Mouse (Mus musculus) layer of hippocampus, adult 9-10 months (tissue): ENCODE results near the gene Galr2.
"Not testable (repeated sequence)": the region's sequence is repeated elsewhere in the genome, so short reads cannot be mapped to it uniquely, and the experiment has no call there.

Experiments used
- DNase-seq: peaks from one replicate; pipeline ENCODE4 v3.0.0; 2022; ENCODE audit warnings: low spot score

Galr2 gene

DNA sequence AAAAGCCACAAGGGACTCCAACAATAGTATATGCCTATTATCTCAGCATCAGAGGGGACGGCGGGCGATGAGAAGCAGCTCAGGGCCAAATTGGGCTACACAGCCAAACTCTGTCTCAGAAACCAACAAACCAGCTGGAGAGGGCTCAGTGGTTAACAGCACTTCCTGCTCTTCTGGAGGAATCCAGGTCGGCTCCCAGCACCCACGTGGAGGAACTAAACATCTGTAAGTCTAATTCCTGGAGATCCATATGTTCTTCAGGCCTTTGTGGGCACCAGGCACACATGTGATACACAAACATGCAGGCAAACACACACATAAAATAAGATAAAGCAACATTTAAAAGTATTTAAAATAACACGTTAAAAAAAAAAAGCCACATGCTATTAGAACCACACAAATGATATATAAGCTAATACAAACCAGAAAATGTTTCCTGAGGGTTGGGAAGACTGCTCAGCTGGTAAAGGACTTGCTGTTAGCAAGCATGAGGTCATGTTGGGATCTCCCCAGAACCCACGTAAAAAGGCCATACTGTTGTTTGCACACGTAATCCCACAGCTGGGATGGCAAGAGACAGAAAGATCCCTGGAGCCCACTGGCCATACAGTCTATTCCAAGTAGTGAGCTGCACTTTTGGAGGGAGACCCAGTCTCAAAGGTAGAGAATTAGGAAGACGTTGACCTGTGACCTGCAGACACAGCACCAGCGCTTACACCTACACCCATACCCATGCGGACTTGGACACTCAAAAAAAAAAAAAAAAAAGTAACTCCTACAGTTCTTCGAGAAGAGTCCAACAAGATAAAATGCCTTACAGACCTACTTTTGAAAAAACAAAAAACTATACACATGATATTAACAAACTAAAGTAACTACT, 7.9 kb upstream of the Galr2 start:
- no peak for DNase-seq

DNA sequence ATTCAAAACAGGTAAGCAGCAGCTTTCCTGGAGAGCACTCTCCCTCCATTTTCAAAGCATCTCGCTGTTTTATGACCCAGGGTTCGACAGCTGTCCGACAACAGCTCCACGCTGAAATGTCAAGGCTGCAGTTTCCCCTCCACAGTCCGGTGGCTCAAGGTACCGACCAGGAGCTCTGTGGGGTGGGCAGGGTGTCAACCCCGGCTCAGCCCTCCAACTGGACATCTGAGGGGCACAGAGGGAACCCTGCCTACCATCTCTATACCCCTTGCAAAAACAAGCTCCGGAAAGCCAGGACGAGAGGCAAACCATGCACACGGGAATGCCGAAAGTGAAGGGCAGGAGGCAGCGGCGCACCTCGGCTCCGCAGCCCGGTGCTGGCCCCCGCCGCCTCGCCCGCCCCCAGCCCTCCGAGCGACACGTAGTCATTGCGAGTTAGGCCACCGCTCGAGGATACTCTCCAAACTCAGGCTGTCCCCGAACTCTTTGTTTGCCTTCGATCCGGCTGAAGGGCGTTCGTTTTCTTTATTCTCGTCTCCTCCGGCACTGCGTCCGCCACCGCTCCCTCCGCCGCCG, 7.2 kb upstream of the Galr2 start:
- DNase-seq: no peak

DNA sequence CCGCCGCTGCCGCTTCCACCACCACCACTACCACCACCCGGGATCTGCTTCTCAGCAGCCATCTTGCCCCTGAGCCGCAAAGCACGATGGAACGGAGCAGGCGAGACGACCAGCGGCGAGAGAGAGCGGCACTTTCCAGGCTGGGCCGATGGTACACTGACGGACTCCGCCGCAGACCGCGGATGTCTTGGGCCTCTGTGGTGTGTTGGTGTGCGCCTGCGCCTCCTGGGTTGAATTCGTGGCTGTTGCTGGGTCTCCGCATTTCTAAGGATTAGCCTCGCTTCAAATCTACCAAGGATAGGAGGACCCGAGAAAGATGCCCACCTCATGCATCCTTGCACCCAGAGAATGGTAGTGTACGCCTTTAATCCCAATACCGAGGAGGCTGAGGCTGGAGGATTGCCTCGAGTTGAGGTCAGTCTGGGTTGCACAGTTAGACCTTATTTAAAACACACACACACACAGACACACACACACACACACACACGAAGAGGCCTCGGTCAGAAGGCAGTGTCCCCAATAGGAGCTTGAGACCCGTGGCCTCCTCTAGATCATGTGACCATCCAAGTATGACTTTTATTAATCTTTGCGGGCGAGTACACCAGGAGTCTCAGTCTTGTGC, 6.6 kb upstream of the Galr2 start, which contains the start of gene Srp68:
Srp68 (minus strand) TSS at position 173 of the 622 bp plus-strand sequence.
- peak; percentile 83 for DNase-seq

DNA sequence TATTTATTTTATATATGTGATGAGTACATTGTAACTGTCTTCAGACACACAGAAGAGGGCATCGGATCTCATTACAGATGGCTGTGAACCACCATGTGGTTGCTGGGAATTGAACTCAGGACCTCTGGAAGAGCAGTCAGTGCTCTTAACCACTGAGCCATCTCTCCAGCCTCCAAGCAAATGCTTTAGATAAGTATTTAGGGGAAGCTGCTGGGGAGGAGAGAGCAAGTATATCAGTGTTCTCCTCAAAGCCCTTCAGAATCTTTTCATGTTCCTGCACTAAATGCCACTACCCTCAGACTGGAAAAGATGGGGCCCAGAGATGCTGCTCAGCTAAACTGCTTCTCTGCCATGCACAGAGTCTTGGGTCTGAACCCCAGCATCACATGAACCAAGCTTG, 3.6 kb upstream of the Galr2 start:
- DNase-seq: not testable (repeated sequence)

DNA sequence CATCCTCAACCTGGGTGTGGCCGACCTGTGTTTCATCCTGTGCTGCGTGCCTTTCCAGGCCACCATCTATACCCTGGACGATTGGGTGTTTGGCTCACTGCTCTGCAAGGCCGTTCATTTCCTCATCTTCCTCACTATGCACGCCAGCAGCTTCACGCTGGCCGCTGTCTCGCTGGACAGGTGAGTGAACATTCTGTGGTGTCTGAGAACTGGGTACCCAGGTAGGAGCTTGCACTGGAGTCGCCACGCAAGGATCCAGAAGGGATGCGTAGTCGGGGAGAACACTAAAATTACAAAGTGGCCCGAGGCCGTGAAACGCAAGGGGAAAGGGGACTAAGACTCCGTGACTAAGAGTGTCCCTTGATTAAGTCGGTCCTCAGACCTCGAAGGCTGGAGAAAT, 932 bp downstream of the Galr2 start:
- DNase-seq: no peak

DNA sequence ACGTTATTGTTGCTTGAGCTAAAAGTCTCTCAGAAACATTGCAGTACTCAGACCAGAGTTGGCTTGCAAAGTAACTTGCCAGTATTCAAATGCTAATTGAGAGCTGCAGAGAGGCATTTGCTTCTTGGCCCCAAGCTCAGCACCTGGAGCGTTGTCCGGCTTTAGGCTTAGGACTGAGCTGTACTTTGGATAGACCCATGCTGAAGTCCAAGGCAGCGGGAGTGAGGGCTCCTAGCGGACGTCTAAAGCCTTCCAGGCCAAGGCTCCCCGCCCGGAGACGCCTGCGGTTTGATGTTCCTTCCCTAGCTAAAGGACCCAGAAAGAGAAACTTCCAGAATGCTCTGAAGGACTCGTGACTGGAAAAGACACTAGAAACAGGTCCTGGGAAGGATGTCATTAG, 1.4 kb downstream of the Galr2 start:
- no peak for DNase-seq

DNA sequence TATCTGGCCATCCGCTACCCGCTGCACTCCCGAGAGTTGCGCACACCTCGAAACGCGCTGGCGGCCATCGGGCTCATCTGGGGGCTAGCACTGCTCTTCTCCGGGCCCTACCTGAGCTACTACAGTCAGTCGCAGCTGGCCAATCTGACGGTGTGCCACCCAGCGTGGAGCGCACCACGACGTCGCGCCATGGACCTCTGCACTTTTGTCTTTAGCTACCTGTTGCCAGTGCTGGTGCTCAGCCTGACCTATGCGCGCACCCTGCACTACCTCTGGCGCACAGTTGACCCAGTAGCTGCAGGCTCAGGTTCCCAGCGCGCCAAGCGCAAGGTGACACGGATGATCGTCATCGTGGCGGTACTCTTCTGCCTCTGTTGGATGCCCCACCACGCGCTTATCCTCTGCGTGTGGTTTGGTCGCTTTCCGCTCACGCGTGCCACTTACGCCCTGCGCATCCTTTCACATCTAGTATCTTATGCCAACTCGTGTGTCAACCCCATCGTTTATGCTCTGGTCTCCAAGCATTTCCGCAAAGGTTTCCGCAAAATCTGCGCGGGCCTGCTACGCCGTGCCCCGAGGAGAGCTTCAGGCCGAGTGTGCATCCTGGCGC, 2.3 kb downstream of the Galr2 start:
- no peak for DNase-seq

DNA sequence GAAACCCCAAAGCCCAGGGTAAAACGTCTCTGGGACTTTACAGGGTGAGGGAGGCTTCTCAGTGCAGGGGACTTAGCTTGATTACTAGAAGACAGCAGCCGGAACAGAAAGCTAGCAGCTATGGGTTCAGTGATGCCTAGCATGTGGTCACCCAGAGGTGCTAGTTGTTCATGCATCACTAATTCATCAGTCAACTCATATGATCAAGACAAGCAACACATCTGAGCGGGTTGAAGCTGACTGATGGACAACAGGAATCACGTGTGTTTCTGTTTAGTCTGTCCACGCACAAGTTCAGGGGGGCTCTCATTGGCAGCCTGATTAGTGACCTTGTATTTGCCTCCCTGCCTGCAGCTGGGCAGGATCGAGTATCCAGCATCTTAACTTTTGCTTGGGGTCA, 3.2 kb downstream of the Galr2 start:
- DNase-seq: no peak

DNA sequence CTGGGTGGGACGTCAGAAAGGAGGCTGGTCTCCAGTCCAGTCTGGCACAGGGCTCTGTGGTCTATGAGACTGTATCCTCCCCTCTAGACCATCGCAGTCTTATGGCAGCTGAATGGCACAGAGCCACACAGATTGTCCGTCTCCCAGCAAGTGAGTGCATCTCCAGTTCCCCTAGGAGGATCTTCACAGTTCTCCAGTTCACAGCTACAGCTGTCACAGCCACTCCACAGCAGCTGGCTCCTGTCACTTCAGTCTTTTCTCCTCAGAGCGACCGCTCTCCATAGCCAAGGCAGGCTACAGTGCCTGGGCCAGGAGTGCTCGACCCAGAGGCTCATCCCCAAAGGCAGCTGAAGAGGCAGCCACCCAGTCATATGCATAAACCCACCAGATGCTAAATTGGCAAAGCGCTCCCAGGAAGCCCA, 5.0 kb downstream of the Galr2 start:
- DNase-seq: no peak

DNA sequence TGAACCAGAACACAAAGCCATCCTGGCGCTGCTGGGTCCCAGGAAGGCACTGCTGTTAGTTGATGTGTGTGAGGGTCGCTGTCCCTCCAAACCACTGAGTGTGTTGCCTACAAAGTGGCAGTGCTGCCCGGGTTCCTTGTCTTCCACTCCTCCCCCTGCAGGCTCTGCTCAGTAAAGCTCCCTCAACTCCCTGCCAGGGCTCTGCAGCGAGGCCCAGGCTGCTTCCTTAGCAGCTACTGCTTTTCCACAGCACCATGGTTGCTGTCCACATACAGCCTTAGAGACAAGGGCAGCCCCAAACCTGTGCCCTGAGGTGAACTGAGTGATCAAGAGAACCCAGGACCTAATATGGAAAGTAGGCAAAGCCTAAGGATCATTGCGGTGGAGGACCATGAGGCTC, 6.6 kb downstream of the Galr2 start:
- DNase-seq: no peak

DNA sequence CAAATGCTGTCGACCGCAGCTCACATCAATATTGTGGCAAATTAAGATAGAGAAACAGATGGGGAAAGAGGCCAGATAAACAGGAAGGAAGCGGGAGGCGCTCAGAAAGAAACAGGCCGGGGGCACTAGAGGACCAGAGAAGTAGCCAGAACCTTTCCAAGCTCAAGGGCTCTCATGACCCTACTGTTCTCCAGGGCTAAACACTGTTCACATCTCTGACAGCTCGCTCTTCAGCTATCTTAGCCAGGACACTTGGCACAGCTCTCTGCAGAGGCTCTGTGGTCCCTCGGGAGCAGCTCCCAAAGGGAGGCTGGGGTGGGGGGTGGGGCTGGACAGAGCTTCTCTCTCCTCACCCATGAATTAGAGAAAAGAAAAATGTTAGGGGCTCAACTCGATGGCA, 9.8 kb downstream of the Galr2 start:
- no peak for DNase-seq

DNA sequence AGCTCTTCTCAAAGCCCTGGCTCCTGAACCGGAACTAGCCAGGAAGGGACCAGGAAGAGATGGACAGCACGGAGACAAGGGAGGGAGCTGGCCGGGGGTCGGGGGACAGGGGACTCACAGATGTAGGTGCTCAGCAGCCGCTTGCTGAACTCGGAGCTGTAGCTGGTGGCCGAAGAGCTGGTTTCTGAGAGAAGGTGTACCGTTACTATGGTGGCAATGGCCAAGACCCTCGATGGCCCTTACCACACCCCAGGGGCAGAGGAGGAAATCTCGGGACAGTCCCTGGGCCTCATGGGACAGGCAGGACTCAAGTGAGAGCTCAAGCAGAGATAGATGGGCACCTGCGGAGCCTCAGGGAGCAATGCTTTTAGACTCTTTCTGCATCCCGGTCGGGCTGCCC, 11.7 kb downstream of the Galr2 start:
- DNase-seq: no peak

DNA sequence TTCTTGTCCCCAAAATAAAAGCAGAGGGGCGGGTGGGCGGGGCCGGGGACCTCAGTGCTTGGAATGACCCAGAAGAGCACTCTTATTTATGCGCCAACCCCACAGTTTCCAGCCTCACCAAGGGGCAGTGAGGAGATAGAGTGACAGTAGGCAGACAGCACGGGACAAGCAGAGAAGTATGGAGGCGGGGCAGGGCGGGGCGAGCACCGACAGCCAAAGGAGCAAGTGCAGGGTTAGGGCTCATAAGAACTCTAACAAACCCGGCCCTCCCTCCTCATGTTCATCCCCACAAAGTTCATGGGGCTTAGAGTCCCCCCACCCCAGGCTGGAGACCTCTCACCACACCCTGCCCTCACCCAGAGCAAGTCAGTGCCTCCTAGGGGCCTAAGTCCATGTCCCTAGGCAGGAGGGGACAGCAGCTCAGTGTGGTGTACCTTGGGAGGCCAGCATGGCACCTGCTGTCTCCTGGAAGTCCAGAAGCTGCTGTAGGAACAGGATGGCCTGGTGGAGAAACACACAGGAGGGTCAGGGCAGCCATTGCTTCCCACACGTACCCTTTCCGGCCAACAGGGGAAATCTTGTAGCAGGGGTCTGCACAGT, 12.9 kb downstream of the Galr2 start:
- no peak for DNase-seq

DNA sequence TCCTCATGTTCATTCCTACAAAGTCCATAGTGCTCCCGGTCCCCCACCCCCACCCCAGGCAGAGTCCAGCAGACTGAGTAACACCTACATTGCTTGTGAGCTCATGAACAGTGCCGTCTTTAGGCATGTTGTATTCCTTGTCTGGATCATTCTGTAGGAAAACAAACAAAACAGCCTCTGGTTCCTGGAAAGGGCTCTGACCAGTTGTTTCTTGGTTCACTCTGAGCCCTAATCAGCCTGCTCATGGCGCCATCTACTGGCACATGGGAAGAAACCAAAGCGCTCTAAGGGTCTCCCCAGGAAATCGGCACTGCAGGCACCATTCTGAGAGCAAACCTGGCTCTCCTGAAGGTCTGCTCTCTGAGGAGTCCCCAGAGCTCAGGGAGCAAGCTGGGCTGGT, 13.6 kb downstream of the Galr2 start:
- no peak for DNase-seq

DNA sequence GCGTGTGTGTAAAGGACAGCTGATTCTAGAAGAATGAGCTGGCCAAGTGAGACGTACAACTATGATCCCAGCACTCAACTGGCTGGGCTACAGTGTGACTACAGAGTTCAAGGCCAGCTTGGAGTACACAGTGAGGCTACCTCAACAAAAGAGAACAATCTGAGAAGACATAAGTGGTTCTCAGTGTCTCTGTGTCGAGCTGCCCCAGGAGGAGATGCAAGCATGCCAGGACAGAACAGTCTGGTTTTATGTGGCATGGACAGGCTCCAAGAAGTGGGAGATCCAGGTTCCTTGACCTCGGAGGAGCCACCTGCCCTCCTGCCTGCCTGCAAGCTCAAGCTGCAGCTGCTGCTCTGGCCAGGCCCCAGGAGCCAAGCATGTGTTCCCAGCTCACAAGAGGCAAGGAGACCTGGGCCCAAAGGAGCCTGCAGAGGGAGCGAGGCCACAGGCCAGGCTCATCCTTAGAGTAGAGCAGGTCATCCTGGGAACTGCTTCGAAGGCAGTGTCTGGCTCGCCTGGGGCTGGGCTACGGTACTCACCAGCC, 15.5 kb downstream of the Galr2 start:
- DNase-seq: no peak

DNA sequence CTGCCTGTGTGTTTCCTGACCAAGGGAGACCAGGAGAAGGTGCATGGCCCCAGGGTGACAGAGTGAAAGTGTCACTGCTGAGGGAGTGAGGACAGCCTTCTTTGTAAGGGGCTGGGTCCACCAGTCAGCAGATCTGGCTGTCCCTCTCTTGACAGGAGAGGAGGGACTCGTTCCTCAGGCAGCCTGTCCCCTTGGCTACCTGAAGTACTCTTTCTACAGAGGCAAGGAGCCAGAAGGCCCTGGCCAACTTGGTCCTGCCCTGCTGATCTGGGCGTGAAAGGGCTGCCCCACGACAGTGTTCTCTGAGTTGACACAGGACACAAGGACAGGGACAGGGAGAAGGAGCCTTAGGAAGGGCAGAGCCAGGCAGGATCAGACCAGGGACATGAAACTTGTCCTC, 16.3 kb downstream of the Galr2 start:
- DNase-seq: no peak

DNA sequence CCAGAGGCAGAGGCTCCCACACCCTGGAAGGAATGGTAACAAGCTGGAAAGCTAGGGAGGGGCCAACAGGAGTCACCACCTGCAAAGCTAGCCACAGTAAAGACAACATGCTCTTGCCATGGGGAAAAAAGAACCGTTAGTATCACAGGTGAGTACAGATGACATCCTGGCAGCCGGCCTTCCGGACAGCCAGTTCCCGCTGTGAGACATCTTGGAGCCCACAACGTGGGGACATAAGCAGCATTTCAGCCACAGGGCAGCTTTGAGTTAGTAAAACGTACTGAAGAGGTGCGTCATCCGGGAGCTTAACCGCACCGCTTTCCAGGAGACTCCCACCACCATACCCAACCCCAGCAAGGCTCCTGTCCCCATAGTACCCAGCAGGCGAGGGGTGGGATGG, 17.5 kb downstream of the Galr2 start:
- DNase-seq: no peak

DNA sequence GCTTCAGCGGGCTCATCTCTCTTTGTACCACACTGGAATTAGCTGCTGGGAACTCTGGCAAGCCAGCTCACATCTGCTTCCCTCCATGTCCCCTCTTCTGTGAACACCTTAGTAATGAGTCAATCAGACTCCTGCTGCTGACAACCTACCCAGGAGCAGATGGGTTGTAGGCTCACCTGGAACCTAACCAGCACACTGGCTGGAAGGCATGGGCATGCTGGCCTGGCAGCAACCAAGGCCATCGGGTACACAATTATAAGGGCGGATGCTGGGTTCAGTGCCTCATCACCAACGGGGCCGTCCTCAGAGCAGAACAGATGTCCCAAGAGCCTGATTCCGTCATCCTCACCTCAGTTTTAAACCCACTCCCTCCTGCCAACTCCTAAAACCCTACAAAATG, 17.9 kb downstream of the Galr2 start:
- DNase-seq: no peak

DNA sequence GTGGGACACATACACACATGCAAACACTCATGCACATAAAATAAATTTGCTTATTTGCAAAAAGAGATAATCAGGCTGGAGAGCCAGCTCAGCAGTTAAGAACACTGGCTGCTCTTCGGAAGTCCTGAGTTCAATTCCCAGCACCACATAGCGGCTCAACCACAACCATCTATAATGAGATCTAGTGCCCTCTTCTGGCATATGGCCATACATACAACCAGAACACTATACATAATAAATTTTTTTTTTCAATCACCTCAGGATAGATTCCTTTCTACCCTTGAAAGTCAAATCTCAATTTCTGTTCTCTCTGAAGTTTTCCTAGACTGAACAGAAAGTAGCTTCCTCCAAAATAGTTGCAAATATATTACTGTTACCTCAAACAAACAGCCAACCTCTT, 24.7 kb downstream of the Galr2 start:
- no peak for DNase-seq

DNA sequence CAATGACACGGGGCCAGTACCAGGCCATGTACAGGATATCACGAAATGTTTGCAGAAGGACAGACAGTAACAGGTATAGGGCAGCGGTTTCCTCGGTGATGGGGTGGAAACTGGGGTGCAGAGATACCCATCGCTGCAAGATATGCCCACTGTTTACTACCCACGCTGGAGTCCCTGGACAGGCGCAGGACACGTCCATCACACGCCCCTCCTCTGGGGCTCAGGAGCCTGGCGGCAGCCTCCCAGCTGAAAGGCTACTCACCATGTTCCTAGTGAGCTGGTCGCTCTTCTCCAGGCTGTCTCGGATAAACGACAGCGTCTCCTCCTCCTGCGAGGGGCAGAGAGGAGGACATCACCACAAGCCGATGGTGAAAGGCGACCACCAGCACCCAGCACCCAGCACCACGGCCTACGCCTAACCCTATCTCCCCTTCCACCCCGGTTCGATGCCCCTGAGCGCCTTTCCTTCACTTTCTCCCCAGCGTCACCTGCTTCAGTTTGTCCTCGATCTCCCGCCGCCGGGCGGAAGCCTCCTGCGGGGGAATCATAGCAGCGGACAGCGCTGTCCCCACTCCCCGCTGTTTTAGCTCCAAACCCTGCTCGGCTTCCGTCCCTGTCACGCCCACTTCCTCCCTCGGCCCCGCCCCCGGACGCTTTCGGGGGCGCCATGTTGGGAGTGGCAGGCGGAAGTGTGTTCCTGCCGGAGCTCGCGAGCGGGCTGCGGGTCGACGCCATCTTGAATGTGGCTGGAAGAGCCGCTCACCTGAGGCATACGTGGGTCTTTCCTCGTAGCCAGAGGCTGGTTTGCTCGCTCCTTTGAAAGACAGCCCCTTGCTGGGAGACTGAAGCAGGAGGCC, 25.6 kb downstream of the Galr2 start:
- DNase-seq: peak; percentile 48

DNA sequence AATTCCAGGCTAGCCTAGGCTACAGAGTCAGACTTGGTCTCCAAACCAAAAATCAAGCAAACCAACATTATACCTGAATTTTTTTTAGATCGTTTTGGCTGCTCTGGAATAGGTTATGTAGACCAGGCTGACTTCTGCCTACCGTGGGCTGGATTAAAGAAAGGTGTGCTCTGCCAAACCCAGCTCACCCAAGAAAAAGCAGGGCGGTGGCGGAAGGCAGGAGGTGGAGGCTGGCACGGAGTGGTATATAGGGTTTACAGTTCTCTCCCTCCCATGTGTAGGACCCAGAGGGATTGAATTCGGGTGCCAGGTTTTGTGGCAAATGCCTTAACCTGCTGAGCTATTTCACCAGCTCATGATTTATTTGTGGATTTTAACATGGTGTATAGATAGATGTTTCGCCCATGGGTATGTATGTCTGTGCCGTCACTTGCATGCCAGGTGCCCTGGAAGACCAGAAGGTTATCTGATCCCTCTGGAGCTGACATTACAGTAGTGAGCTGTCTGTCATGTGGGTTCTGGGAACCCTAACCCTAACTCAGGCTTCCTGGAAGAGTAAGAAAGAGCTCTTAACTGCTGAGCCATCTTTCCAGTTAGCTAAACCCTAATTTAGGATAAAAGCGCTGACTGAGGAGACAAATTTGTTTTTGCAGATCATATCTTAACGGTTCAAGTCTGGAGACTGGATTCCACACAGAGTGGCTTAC, 26.4 kb downstream of the Galr2 start, which contains the start of gene Exoc7:
Exoc7 (minus strand) TSS at position 215 of the 707 bp plus-strand sequence.
- DNase-seq: no peak
